Mouse (Mus musculus) liver, postnatal 0 days (tissue): ENCODE data around the gene Daglb.

Source experiments
- CTCF ChIP-seq: sonication (generic); IDR thresholded peaks from 2 replicates; pipeline ENCODE4 v1.5.1; 2016; ENCODE audit warnings: antibody characterized with exemption, low read depth
- EP300 ChIP-seq: IDR thresholded peaks from 2 replicates; pipeline ENCODE4 v1.6.1; 2016; ENCODE audit warnings: antibody characterized with exemption, low read depth, mild to moderate bottlenecking

DNA sequence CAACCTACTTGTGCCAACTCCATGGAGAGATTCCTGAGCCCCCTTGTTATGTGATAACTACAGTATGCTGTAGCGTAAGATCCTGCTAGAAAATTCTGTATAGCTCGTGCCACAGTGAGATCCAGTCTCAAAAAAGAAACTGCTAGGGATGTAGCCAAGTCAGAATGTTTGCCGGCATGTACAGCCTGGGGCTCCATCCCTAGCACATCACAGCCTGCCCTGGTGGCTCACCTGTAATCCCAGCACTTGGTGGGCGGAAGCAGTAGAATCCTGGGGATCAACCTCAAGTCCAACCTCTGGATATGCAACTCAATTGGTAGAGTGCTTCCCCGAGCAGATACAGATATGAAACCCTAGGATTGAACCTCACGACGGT is 63.9 kb downstream of the Daglb start:
- TF ChIP-seq EP300 (no peak), CTCF (no peak)
